Mouse (Mus musculus) adrenal gland, postnatal 10 days (tissue): ENCODE measurements around the gene Ube2v1. TPM values are rescaled to one million over a fixed set of nuclear protein-coding genes. Genes with fewer than 3 reads are reported as not detected.
"Not testable (repeated sequence)": the region's sequence is repeated elsewhere in the genome, so short reads cannot be mapped to it uniquely, and the experiment has no call there.

ENCODE experiments used
- DNase-seq: peaks from one replicate; pipeline ENCODE4 v3.0.0; 2021; ENCODE audit warnings: mixed read lengths
- total RNA-seq, 2 experiments: library from RNA; stranded (reverse); gene quantifications; 2 replicates each; pipeline ENCODE4 v1.2.3; 2021

The Ube2v1 gene
- total RNA-seq, 2 experiments from 2014 or later, result 159 to 162 TPM

- DNase-seq, result peak; percentile 46
Observed at GRCm38 (mm10) chr2:167656629-167657478, 25.0 kb upstream of the Ube2v1 start.

DNA sequence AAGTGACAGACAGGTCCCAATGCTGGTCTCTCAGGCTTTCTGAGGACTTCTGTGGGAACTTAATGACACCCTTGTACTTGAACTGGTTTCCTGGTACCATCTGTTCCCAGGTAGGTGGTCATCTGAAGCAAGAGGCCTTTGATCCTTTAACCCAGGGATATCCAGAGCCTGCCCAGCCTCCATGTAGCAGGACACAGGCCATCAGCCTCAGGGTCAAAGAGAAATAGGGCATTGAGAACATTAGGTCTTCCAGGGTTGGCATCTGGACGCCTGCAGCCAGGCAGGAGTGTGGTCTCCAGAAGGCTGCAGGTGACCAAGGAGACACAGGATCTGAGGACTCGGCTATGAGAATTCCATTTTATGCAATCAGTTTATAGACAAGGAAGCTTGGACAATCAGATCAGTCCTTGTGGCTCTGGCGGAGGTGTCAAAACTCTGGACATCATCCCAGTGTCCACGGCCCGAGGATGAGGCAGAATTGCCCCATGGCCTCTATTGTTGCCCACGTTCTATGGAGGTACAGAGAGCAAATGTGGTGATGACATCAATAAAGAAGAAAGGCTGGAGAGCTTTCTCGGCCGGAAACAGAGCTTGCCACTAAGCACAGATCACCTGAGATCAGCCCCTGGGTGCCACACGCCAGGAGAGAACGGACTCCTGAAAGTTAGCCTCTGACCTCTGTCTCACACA lies 23.2 kb upstream of the Ube2v1 start:
- DNase-seq, result no peak

DNA sequence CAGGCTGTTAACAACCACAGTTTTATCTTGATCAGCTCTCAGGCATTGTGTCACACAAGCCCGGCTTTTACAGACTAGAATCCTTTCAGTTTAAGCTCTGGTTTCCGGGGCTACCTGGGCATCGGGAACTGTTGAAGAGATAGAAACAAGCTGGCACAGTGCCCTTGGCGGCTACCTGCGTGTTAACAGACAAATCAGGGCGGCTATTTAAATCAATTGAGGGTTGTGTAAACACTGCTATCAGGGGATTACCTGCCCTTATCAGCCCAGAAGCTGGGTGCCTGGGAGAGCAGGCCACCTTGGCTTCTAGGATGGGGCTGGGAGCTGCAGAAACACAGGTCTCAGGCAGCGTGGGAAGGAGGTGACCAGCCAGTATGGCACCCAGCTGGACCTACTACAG lies 20.8 kb upstream of the Ube2v1 start:
- no peak for DNase-seq

GRCm38 (mm10) chr2:167651622-167652021 lies 19.7 kb upstream of the Ube2v1 start:
- no peak for DNase-seq

DNA sequence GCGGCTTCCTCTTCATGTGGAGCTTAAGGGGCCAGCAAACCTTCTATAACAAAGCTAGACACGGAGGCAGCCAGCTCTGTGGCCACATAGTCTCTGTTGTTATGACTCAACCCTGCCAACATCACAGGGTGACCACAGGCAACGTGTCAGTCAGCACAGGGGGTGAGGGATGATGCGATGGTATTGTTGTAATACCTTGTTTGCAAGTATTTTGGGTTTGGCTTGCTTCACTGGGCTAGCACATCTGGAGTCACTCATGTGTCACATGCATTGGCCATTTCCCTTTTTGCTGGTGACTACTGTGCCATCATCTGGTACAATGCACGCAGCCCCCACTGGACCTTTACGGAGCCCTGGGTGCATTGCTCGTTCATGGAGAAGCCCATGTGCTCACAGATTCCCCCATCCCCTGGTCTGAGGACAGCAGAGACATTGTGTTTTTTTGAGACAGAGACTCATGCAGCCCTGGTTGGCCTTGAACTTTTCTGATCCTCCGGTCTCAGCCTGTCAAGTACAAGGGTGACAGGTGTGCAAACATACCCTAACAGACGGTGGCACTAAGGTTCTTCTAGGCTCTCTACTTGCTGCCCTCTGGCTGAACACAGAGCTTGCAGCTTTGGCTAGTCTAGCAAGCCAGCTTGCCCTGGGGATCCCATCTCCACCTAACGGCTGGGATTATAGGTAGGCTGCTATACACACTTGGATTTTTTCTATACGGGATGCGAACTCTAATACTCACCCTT lies 17.6 kb upstream of the Ube2v1 start:
- no peak for DNase-seq

DNA sequence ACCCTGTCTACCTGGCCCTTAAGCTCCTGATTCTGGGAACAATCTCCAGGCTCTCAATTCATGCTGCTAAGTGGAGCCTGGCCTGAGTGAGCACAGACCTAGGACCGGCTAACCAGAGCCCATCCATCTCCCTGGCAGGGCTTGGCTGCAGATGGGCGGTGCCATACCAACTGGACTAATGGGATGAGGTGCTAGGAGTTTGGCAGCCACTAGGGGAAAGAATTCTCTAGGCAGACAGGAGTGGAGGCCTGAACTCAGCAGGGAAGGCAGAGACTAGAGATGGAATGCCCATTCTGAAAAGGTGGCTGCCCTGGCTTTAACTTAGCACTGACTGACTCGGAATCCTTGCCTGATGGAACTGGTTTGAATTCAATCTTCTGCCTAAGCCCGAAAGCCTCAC lies 14.5 kb upstream of the Ube2v1 start:
- DNase-seq, result no peak

DNA sequence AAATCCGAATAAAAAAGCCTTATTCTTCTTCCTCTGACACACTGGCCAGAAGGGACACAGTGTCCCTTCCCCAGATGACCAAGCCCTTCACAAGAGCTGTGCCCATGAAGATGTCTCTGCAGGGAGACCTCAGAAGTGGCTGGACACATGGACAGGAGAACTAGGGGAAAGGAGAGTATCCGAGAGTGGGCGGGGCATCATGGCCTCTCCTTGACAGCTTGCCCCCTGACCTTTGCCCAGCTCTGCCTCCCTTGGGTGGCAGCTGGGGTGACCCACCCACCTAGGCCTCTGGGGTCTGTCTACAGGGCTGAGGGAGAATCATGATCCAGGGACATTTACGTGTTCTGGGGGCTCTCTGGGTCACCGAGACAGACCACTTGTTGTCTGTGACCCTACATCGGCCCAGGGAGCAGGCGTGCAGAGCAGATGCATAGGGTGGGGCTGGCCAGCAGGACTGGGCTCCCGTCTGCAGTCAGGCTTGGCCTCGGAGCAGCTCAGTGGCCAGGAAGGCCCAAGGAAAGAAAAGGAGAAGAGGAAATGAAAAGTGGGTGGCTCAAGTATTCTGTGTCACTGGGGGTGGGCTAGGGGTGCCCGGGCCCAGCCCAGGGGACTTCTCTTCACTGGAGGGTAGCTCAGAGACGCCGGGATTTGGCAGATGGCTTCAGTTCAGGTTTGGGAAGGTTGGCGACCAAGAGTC lies 11.6 kb upstream of the Ube2v1 start:
- DNase-seq, result not testable (repeated sequence)

DNA sequence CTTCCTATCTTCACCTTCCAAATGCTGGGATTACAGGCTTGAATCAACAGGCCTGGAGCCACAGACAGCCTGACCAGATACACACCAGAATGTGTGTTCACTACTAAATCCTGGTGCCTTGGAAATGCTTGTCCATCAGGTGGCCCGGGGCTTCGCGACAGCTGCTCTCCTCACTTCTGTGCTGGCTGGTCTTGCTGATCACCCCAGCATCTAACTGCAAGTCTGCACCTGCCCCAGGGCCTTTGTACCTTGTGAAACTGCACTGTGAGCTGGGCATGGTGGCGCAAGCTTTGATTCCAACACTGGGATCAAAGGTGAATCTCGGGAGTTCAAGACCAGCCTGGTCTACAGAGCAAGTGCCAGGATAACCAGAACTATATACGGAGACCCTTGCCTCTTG lies 10.3 kb upstream of the Ube2v1 start:
- no peak for DNase-seq

DNA sequence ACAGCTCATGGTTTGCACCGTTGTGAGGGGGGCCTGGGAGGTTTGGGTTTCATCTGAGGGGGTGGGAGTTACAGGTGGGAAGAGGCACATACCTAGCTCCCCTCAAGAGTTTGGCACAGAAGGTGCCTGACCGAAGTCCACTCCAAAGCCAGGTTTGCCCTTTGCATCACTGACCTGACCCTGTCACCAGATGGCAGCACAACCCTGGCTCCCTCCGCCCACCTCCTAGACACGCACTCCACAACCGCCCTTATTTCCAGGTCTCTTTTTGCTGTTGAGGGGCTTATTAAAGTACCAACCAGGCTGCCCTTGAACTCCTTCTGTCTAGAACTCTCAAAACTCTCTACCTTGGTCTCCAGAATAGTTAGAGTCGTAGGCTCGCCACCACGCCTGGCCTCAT lies 9.4 kb upstream of the Ube2v1 start:
- DNase-seq, result peak; percentile 75

DNA sequence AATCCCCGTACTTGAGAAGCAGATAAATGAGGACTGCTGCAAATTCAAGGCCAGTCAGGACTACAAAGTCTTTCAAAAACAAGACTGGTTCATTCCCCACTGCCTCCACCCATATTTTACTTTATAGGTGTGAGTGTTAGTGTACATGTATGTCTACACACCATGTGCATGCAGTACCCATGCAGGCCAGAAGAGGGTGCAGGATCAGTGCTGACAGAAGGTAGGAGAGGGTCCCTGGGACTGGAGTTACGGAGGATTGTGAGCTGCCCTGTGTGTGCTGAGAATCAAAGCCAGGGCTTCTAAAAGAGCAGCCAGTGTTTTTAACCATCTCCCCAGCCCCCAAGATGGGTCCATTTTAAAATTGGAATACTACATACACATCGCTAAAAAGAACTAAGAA lies 8.4 kb upstream of the Ube2v1 start:
- DNase-seq, result no peak

GRCm38 (mm10) chr2:167634865-167635512 lies 3.1 kb upstream of the Ube2v1 start:
- no peak for DNase-seq

DNA sequence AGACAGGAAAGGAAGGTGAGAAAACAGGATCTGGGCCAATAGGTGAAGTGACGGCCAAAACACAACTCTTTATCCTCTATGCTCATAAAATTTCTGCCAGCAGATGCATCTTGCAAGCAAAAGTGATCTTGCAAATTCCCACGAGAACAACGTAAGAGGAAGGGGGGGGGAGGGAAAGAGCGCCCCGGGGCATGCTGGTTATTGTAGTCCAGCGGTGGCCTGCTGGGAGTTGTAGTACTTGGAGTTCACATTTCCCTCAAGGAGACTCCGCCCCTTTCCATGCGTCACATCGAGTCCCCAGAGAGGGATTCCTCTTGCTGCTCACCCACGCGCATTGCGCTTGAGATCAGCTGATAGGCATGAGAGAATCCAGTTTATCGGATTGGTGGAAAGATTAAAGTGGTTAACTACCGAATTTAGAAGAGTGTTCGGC lies 2.5 kb upstream of the Ube2v1 start:
- peak; percentile 97 for DNase-seq

DNA sequence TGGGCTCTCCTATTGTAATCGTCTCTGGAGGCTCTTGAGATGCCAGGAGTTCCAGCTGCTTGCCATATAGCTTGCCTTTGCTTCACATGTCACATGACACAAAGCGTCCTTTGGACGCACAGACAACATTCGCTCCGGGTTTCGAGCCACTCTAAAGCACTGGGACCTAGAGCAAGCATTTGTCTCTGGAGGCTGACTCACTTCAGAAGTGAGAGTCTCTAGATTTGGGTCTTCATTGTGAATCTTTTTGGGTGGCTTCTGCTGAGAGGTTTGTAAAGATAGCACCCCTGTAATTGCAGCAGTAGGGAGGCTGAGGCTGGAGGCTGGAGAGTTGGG lies 1.6 kb upstream of the Ube2v1 start:
- DNase-seq, result no peak

- DNase-seq, result no peak
Observed at GRCm38 (mm10) chr2:167632731-167633536, 1.0 kb upstream of the Ube2v1 start.

DNA sequence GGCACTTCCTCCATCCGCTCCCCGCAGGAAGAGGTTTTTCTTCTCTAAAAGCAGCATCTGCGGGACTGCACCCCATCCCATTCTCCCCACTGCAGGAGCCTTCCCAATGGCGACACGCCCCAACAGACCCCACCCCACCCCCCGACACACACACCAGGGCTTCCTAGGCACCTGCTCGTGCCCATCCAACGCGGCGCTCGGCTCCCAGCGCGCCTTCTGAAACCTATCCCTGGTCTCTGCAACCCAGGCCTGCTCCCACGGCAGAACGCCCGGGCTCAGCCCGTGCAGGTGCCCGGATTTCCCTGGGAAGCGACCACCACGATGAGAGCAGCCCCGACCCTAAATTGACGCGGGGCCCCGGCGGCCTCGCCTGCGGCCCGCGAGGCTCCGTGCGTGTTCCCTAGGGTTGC lies 709 bp downstream of the Ube2v1 start:
- DNase-seq, result peak; percentile 51

GRCm38 (mm10) chr2:167630421-167630820 lies 1.5 kb downstream of the Ube2v1 start:
- DNase-seq, result no peak

DNA sequence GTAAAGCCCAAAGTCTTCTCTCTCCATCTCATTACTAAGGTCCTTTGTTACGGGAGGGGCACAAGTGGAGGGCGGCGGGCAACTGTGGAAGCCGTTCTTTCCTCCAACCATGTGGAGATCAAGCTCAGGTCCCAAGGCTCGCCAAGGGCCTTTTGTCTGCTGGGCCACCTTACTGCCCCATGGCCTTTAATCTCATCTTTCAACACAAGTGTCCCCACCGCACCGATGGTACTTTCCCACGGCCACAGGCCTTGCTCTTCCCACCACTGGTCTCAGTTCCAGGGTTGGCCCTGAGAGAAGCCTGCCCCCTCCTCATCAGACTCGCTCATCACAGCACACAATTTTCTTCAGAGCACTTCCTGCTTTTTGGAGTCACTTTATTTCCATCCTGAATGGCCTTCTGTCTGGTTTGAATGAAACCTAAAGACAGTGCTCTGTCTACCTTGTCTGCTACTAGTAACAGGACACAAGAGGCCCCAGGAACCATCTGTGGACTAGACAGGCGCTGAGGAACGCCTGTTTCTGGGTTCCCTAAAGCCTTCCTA lies 2.2 kb downstream of the Ube2v1 start:
- no peak for DNase-seq

- DNase-seq, result peak; percentile 52
Observed at GRCm38 (mm10) chr2:167628872-167629271, 3.0 kb downstream of the Ube2v1 start.

DNA sequence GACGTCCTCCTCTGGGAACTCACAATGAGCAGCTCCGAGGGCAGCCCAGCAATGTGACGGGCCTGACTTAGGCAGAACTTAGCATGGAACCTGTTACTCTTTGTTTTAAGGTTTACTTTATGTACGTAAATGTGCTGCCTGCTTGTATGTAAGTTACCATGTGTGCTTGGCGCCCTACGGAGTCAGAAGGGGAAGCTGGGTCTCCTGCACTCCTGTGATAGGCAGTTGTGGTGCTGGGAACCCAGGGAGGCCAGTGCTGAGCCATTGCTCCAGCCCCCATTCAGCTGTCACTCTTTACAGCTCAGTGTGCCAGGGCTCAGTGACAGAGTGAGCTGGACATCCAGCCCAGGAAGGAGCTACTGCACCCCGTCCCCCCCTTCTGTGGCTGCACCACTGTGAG lies 4.9 kb downstream of the Ube2v1 start:
- no peak for DNase-seq

GRCm38 (mm10) chr2:167625670-167626069 lies 6.2 kb downstream of the Ube2v1 start:
- DNase-seq, result no peak
